21 mouse cellular contexts compared by ENCODE assay signal in the genomic region with DNA sequence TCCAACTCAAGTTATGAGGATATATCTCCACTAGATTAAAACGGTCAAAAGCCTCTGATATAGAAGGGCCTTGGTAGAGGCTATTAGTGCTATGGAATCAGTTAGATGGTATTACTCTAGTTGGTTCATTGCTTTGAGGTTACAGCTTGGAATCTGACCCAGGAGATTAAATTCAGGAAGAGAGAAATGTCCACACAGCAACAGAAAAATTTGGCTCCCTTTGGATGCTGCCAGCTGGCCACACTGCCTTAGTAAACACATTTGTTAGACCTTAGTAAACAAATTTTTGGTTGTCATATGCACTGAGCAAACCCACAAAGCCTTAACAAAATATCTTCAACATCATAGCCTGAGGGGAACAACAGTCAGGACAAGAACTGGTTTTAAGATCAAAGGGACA.
DNase-seq lines count a peak whose midpoint lies in the region; ATAC-seq and TF ChIP-seq lines count a peak whose summit lies in the region.
"Had no signal": no experiment of that assay in that cellular context is flagged by ENCODE, and none has a peak within 500 bp of the region (broad histone marks: within the 10 kb centered on the region; RNA-seq: fewer than 3 reads in every experiment).

No protein-coding gene starts in this region.

- peaks cover 10% of the 10 kb centered on the region; the same call in 1 of the 2 replicates for H3K4me1 ChIP-seq in lung, postnatal 0 days (ENCODE audit: insufficient read depth, low read depth, low read length)
- H3K4me1 ChIP-seq in forebrain, postnatal 0 days (ENCODE audit: insufficient read depth), result 0 out of 2 replicates have a peak, but pooled peaks cover 5% of the 10 kb centered on the region
- H3K4me1 ChIP-seq: embryonic facial prominence, embryonic 15.5 days; forebrain, embryonic 10.5 days had no signal

- H3K9me3 ChIP-seq in lung, postnatal 0 days (ENCODE audit: low read length), result no peaks in the 10 kb centered on the region
- H3K9me3 ChIP-seq in forebrain, postnatal 0 days (ENCODE audit: low read length), result no peaks in the 10 kb centered on the region
- H3K9me3 ChIP-seq: embryonic facial prominence, embryonic 15.5 days; forebrain, embryonic 10.5 days; heart, embryonic 15.5 days; hindbrain, embryonic 13.5 days had no signal

- no peak for TF ChIP-seq CTCF in lung, postnatal 0 days (IDR thresholded peaks at IDR 0.05)
- TF ChIP-seq CTCF in forebrain, postnatal 0 days (IDR thresholded peaks at IDR 0.05; ENCODE audit: low read depth), result no peak

- no peaks in the 10 kb centered on the region for H3K36me3 ChIP-seq in lung, postnatal 0 days (ENCODE audit: insufficient read depth, low read length)
- H3K36me3 ChIP-seq in forebrain, postnatal 0 days (ENCODE audit: insufficient read depth), result no peaks in the 10 kb centered on the region
- H3K36me3 ChIP-seq: embryonic facial prominence, embryonic 15.5 days had no signal

- no peak for TF ChIP-seq EP300 in lung, postnatal 0 days (IDR thresholded peaks at IDR 0.05)

- no peak overlapping the region for H3K4me2 ChIP-seq in lung, postnatal 0 days (replicated peaks; ENCODE audit: low read depth, low read length)
- H3K4me2 ChIP-seq in forebrain, postnatal 0 days (ENCODE audit: low read depth), result no peak overlapping the region
- H3K4me2 ChIP-seq: embryonic facial prominence, embryonic 15.5 days; heart, embryonic 11.5 days; heart, embryonic 15.5 days; hindbrain, embryonic 13.5 days had no signal

- 67% methylated on average over 1 of the region's 1 CpGs for WGBS in lung, postnatal 0 days
- WGBS in forebrain, postnatal 0 days, result 98% methylated on average over 1 of the region's 1 CpGs

- H3K27me3 ChIP-seq in lung, postnatal 0 days (replicated peaks; ENCODE audit: insufficient read depth, low read length), result no peaks in the 10 kb centered on the region
- no peaks in the 10 kb centered on the region for H3K27me3 ChIP-seq in forebrain, postnatal 0 days (ENCODE audit: insufficient read depth, low read length)
- H3K27me3 ChIP-seq: embryonic facial prominence, embryonic 15.5 days; heart, embryonic 15.5 days; hindbrain, embryonic 13.5 days had no signal

- no peak for ATAC-seq in lung, postnatal 0 days
- ATAC-seq in forebrain, postnatal 0 days, result no peak
- ATAC-seq: forebrain, embryonic 14.5 days had no signal

- H3K27ac ChIP-seq in lung, postnatal 0 days (ENCODE audit: low read length), result no peak overlapping the region
- no peak overlapping the region for H3K27ac ChIP-seq in forebrain, postnatal 0 days (ENCODE audit: low read depth, low read length)
- H3K27ac ChIP-seq: embryonic facial prominence, embryonic 15.5 days; forebrain, embryonic 10.5 days; heart, embryonic 15.5 days; hindbrain, embryonic 13.5 days had no signal

- no peak overlapping the region for H3K9ac ChIP-seq in lung, postnatal 0 days (replicated peaks; ENCODE audit: low read depth)
- H3K9ac ChIP-seq in forebrain, postnatal 0 days, result no peak overlapping the region
- H3K9ac ChIP-seq: embryonic facial prominence, embryonic 15.5 days; heart, embryonic 15.5 days; hindbrain, embryonic 13.5 days had no signal

- no peak overlapping the region for H3K4me3 ChIP-seq in lung, postnatal 0 days (ENCODE audit: low read depth, low read length)
- no peak overlapping the region for H3K4me3 ChIP-seq in forebrain, postnatal 0 days (ENCODE audit: low read depth, low read length)
- H3K4me3 ChIP-seq: embryonic facial prominence, embryonic 15.5 days; erythroblast, embryonic 14.5 days; forebrain, embryonic 10.5 days; heart, embryonic 15.5 days; hindbrain, embryonic 13.5 days had no signal

- DNase-seq in gastrocnemius, adult 18-20 months (ENCODE audit: low spot score), result peak; percentile 32
- no peak for DNase-seq in gastrocnemius, postnatal 25 days
- peak; percentile 36 for DNase-seq in kidney, adult 9 months
- DNase-seq in kidney, adult 8-10 months, result no peak
- peak; percentile 27 for DNase-seq in lung, postnatal 0 days (ENCODE audit: low spot score)
- no peak for DNase-seq in lung, postnatal 36 days
- no peak for DNase-seq in forebrain, postnatal 0 days
- DNase-seq: adrenal gland, postnatal 14 days; cerebellum, adult 18-20 months; cerebellum, postnatal 14 days; embryo, embryonic 11 days; gastrocnemius, postnatal 36 days; heart, adult 18-20 months; heart, postnatal 14 days had no signal

Comparison
In these comparisons a context has a peak if more than half of its experiments do, and no peak if none do; other contexts are left out.
1. DNase-seq: peak in gastrocnemius, adult 18-20 months (single experiment), kidney, adult 9 months (single experiment) and lung, postnatal 0 days (single experiment); none in gastrocnemius, postnatal 25 days (single experiment), kidney, adult 8-10 months (0 of 2), lung, postnatal 36 days (single experiment) and forebrain, postnatal 0 days (single experiment).